In genomic region chr4:67424064-67424463, GRCm38 (mm10) we compare ENCODE assay signal across 29 mouse cellular contexts.
A peak's percentile ranks its signal among the peaks of the same experiment; 100 is the strongest.
DNase-seq lines count a peak whose midpoint lies in the region; ATAC-seq and TF ChIP-seq lines count a peak whose summit lies in the region.
"Had no signal": no experiment of that assay in that cellular context is flagged by ENCODE, and none has a peak within 500 bp of the region (broad histone marks: within the 10 kb centered on the region; RNA-seq: fewer than 3 reads in every experiment).

No protein-coding gene starts in this region.

- no peaks in the 10 kb centered on the region for H3K79me2 ChIP-seq in myocyte (ENCODE audit: control insufficient read depth, insufficient read depth)

- H3K4me3 ChIP-seq in myocyte: no peak overlapping the region
- H3K4me3 ChIP-seq in forebrain, embryonic 14.5 days (ENCODE audit: low read depth, low read length): no peak overlapping the region
- H3K4me3 ChIP-seq: embryonic facial prominence, embryonic 10.5 days; embryonic facial prominence, embryonic 13.5 days; erythroblast, embryonic 14.5 days; forebrain, embryonic 12.5 days; gastrocnemius, adult 2 months; heart, embryonic 15.5 days had no signal

- peak; percentile 100 for ATAC-seq in hematopoietic stem cell, adult 5-6 weeks (replicated peaks in 1 of 2; ENCODE audit: insufficient read depth in 1 of 2, low FRiP score in 2 of 2, low TSS enrichment in 1 of 2, low read depth in 1 of 2, poor library complexity in 2 of 2, severe bottlenecking in 2 of 2)
- ATAC-seq in forebrain, embryonic 14.5 days: no peak
- ATAC-seq: CD4-positive, CD25-positive, alpha-beta regulatory T cell, adult 4 months; forebrain, embryonic 16.5 days; hindbrain, postnatal 0 days; inflammation-experienced regulatory T-cells, adult 6 months; intestine, postnatal 0 days had no signal

- 97% methylated on average over 1 of the region's 1 CpGs for WGBS in forebrain, embryonic 14.5 days

- TF ChIP-seq POLR2A in myocyte (IDR thresholded peaks at IDR 0.05; ENCODE audit: insufficient read length, low read depth): no peak

- no peaks in the 10 kb centered on the region for H3K4me1 ChIP-seq in forebrain, embryonic 14.5 days (ENCODE audit: control insufficient read depth, insufficient read depth, low read length)
- H3K4me1 ChIP-seq: embryonic facial prominence, embryonic 10.5 days; embryonic facial prominence, embryonic 13.5 days; forebrain, embryonic 12.5 days; heart, embryonic 15.5 days had no signal

- H3K9ac ChIP-seq in forebrain, embryonic 14.5 days (ENCODE audit: low read length): no peak overlapping the region
- H3K9ac ChIP-seq: embryonic facial prominence, embryonic 13.5 days; forebrain, embryonic 12.5 days; heart, embryonic 15.5 days; hindbrain, embryonic 14.5 days had no signal

- H3K36me3 ChIP-seq in myocyte (ENCODE audit: control insufficient read depth, insufficient read depth): no peaks in the 10 kb centered on the region
- H3K36me3 ChIP-seq in forebrain, embryonic 14.5 days (ENCODE audit: control insufficient read depth, insufficient read depth, low read length): no peaks in the 10 kb centered on the region
- H3K36me3 ChIP-seq: embryonic facial prominence, embryonic 10.5 days; embryonic facial prominence, embryonic 13.5 days; forebrain, embryonic 12.5 days; heart, embryonic 15.5 days had no signal

- H3ac ChIP-seq in myocyte (ENCODE audit: control insufficient read depth, insufficient read length): no peak overlapping the region

- no peak overlapping the region for H3K4me2 ChIP-seq in myocyte (ENCODE audit: low read depth)
- H3K4me2 ChIP-seq in forebrain, embryonic 14.5 days (ENCODE audit: low read length): no peak overlapping the region
- H3K4me2 ChIP-seq: embryonic facial prominence, embryonic 13.5 days; forebrain, embryonic 12.5 days; heart, embryonic 11.5 days; heart, embryonic 15.5 days; hindbrain, embryonic 14.5 days had no signal

- no peaks in the 10 kb centered on the region for H3K27me3 ChIP-seq in myocyte (ENCODE audit: control insufficient read depth, insufficient read depth, insufficient read length)
- no peaks in the 10 kb centered on the region for H3K27me3 ChIP-seq in forebrain, embryonic 14.5 days (replicated peaks; ENCODE audit: control insufficient read depth, insufficient read depth, low read length)
- H3K27me3 ChIP-seq: embryonic facial prominence, embryonic 13.5 days; forebrain, embryonic 12.5 days; heart, embryonic 15.5 days had no signal

- H3K27ac ChIP-seq in forebrain, embryonic 14.5 days (ENCODE audit: low read depth, low read length): no peak overlapping the region
- H3K27ac ChIP-seq: embryonic facial prominence, embryonic 10.5 days; embryonic facial prominence, embryonic 13.5 days; forebrain, embryonic 12.5 days; gastrocnemius, adult 2 months; heart, embryonic 15.5 days; hindbrain, embryonic 14.5 days; hindbrain, postnatal 0 days had no signal

- no peaks in the 10 kb centered on the region for H3K9me3 ChIP-seq in forebrain, embryonic 14.5 days (replicated peaks; ENCODE audit: control insufficient read depth, low read length)
- H3K9me3 ChIP-seq: embryonic facial prominence, embryonic 10.5 days; embryonic facial prominence, embryonic 13.5 days; forebrain, embryonic 12.5 days; heart, embryonic 15.5 days had no signal

- peak; percentile 5 for DNase-seq in adrenal gland, postnatal 14 days
- DNase-seq in adrenal gland, postnatal 25 days: no peak
- peak; percentile 4 for DNase-seq in ovary, postnatal 14 days (ENCODE audit: low spot score)
- no peak for DNase-seq in ovary, adult 18-20 months (ENCODE audit: low spot score)
- no peak for DNase-seq in forebrain, embryonic 14.5 days (ENCODE audit: low spot score)
- no peak for DNase-seq in retina, embryonic 14.5 days (ENCODE audit: low spot score)
- DNase-seq: cerebellum, adult 11 months; cerebellum, adult 2 months; cerebellum, postnatal 10 days; cerebellum, postnatal 36 days; gastrocnemius, adult 2 months; gastrocnemius, postnatal 14 days; heart, adult 11 months; heart, postnatal 10 days; heart, postnatal 36 days had no signal

TF ChIP-seq in myocyte, 11 proteins besides CTCF, POLR2A, EP300 and RAD21:
- TF ChIP-seq USF1 (IDR thresholded peaks at IDR 0.05; ENCODE audit: low read depth) (peak; percentile 60), MAX (IDR thresholded peaks at IDR 0.05; ENCODE audit: low read depth) (no peak)

Comparison
In these comparisons a context has a peak if more than half of its experiments do, and no peak if none do; other contexts are left out.
1. DNase-seq: peak in adrenal gland, postnatal 14 days (single experiment) and ovary, postnatal 14 days (single experiment); none in adrenal gland, postnatal 25 days (single experiment), ovary, adult 18-20 months (single experiment), forebrain, embryonic 14.5 days (single experiment) and retina, embryonic 14.5 days (single experiment).